ENCODE assay signal across 28 mouse cellular contexts in genomic region chr8:46468400-46468799, GRCm38 (mm10). TPM values are rescaled to one million over a fixed set of nuclear protein-coding genes. Genes with fewer than 3 reads are reported as not detected.
DNase-seq lines count a peak whose midpoint lies in the region; ATAC-seq and TF ChIP-seq lines count a peak whose summit lies in the region.
"Had no signal": no experiment of that assay in that cellular context is flagged by ENCODE, and none has a peak within 500 bp of the region (broad histone marks: within the 10 kb centered on the region; RNA-seq: fewer than 3 reads in every experiment).

No protein-coding gene starts in this region.

- no peaks in the 10 kb centered on the region for H3K36me3 ChIP-seq in testis, adult 2 months (ENCODE audit: control insufficient read depth, insufficient read depth, low read length)
- H3K36me3 ChIP-seq: embryonic facial prominence, embryonic 10.5 days; embryonic facial prominence, embryonic 13.5 days; forebrain, embryonic 12.5 days; forebrain, embryonic 15.5 days; heart, embryonic 10.5 days; heart, embryonic 13.5 days; hindbrain, embryonic 10.5 days; hindbrain, embryonic 13.5 days; intestine, embryonic 15.5 days had no signal

- no peak overlapping the region for H3K27ac ChIP-seq in testis, adult 2 months (ENCODE audit: control insufficient read depth, insufficient read depth, low read depth, low read length)
- H3K27ac ChIP-seq: embryonic facial prominence, embryonic 10.5 days; embryonic facial prominence, embryonic 13.5 days; forebrain, embryonic 12.5 days; forebrain, embryonic 15.5 days; heart, adult 2 months; heart, embryonic 10.5 days; heart, embryonic 13.5 days; hindbrain, embryonic 10.5 days; hindbrain, embryonic 13.5 days; intestine, embryonic 15.5 days had no signal

- peak; percentile 61 for DNase-seq in heart, adult 11 months
- DNase-seq in heart, postnatal 36 days = no peak
- DNase-seq in testis, postnatal 14 days (ENCODE audit: low spot score) = no peak
- DNase-seq in MEL-GATA-1-ER (ENCODE audit: extremely low read depth, low read depth) = peak; percentile 57
- DNase-seq in left cerebral cortex, postnatal 36 days (ENCODE audit: low spot score in 2 of 2) = no peak
- DNase-seq in thymus, adult 18-20 months = no peak
- DNase-seq: adrenal gland, adult 2 months; adrenal gland, postnatal 25 days; cerebellum, adult 18-20 months; cerebellum, adult 9-10 months; cerebellum, postnatal 14 days; embryo, embryonic 11 days; gastrocnemius, postnatal 25 days; heart, adult 2 months; heart, postnatal 14 days had no signal

- no peak for TF ChIP-seq CTCF in testis, adult 2 months (IDR thresholded peaks at IDR 0.05; ENCODE audit: control insufficient read depth, insufficient read depth, insufficient replicate concordance, low read depth, low read length)

- TF ChIP-seq POLR2A in testis, adult 2 months (IDR thresholded peaks at IDR 0.05; ENCODE audit: control insufficient read depth, low read depth, low read length) = no peak

- intact Hi-C loops in heart, postnatal 36 days (cut with DNase I) = no loop called here
- intact Hi-C loops in left cerebral cortex, postnatal 36 days (cut with DNase I) = no loop called here

- ATAC-seq in hematopoietic stem cell, adult 5-6 weeks (replicated peaks in 1 of 2; ENCODE audit: insufficient read depth in 1 of 2, low FRiP score in 2 of 2, low TSS enrichment in 1 of 2, low read depth in 1 of 2, poor library complexity in 2 of 2, severe bottlenecking in 2 of 2) = peak; percentile 7 to 12; a peak in 2 of 4 replicates
- ATAC-seq: forebrain, embryonic 15.5 days; hindbrain, embryonic 16.5 days; intestine, embryonic 15.5 days had no signal

- H3K4me3 ChIP-seq in testis, adult 2 months (ENCODE audit: control insufficient read depth, low read depth, low read length) = peak overlapping the region; percentile 36; the same call in 1 of the 2 replicates
- H3K4me3 ChIP-seq: embryonic facial prominence, embryonic 10.5 days; embryonic facial prominence, embryonic 13.5 days; erythroblast, embryonic 14.5 days; forebrain, embryonic 12.5 days; forebrain, embryonic 15.5 days; heart, adult 2 months; heart, embryonic 10.5 days; heart, embryonic 13.5 days; hindbrain, embryonic 10.5 days; hindbrain, embryonic 13.5 days; intestine, embryonic 15.5 days had no signal

- no peaks in the 10 kb centered on the region for H3K27me3 ChIP-seq in testis, adult 2 months (ENCODE audit: control insufficient read depth, insufficient read depth, low read length)
- H3K27me3 ChIP-seq: embryonic facial prominence, embryonic 13.5 days; heart, embryonic 13.5 days; intestine, embryonic 15.5 days had no signal

- peaks cover 3% of the 10 kb centered on the region; the same call in 1 of the 2 replicates for H3K4me1 ChIP-seq in testis, adult 2 months (ENCODE audit: control insufficient read depth, insufficient read depth, low read length)

RNA-seq across cellular contexts. Expression of gene Acsl1, which starts 2.4 kb away (rescaled TPM):
- 1,000 to 10,000 TPM in 1 of 2 experiments, 100 to 1,000 TPM in 1; 996 to 1,034 TPM for total RNA-seq in heart, postnatal 36 days (2021)
- polyA plus RNA-seq in testis, adult 2 months (2012; rRNA removed) = 728 and 743 TPM in 2 replicates
- total RNA-seq in hematopoietic stem cell, adult 5-6 weeks (2017) = 39.6 and 65.2 TPM in 2 replicates
- total RNA-seq in left cerebral cortex, postnatal 36 days (2021) = 10 to 100 TPM; 42.6 to 52.0 TPM

Comparison
In these comparisons a context has a peak if more than half of its experiments do, and no peak if none do; other contexts are left out.
1. DNase-seq: peak in heart, adult 11 months (single experiment) and MEL-GATA-1-ER (single experiment); none in heart, postnatal 36 days (0 of 2), testis, postnatal 14 days (single experiment), left cerebral cortex, postnatal 36 days (0 of 2) and thymus, adult 18-20 months (0 of 2).
2. RNA of gene Acsl1, which starts 2.4 kb away (total RNA-seq): 996 to 1,034 TPM in heart, postnatal 36 days; 39.6 to 65.2 TPM in hematopoietic stem cell, adult 5-6 weeks and 42.6 to 52.0 TPM in left cerebral cortex, postnatal 36 days; every median in the first group is over 10 times any median in the second.